Mouse (Mus musculus): Measurements from ENCODE around the gene Ptpn4. TPM values are rescaled to one million over a fixed set of nuclear protein-coding genes. Genes with fewer than 3 reads are reported as not detected.

Gene Ptpn4
- polyA plus RNA-seq, 1 experiment from 2014 or later: 2.9 TPM

DNA sequence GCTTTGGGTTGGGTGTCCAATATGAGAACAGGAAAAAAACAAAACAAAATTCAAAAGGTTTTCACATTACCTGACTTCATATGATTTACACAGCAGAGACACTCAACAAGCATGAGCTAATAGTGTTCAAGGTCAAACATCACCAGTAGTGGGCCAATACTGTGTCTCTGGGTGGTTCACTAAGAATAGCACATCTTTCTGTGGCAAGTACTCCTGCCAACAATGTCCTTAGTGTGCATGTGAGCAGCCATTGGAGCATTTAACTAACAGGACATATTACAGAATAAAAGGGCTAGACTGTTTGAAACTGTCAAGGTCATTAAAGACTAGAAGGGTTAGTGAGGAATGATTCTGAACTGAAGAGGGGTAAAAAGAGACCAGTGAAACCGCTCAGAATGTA lies 9.3 kb downstream of the Ptpn4 start:
- 94% methylated on average over 1 of the region's 1 CpGs for WGBS

GRCm38 (mm10) chr1:119818704-119819103 lies 18.7 kb downstream of the Ptpn4 start:
- Histone ChIP-seq H3K9me3 (ENCODE audit: control insufficient read depth, low read length) (no peaks in the 10 kb centered on the region), H3K27me3 (replicated peaks; ENCODE audit: control insufficient read depth, insufficient read depth, low read length) (no peaks in the 10 kb centered on the region), H3K36me3 (ENCODE audit: control insufficient read depth, insufficient read depth, low read length) (no peaks in the 10 kb centered on the region), H3K27ac (ENCODE audit: low read length) (no peak overlapping the region), H3K9ac (ENCODE audit: low read depth, low read length) (no peak overlapping the region), H3K4me2 (ENCODE audit: low read depth, low read length) (no peak overlapping the region), H3K4me3 (ENCODE audit: low read length) (no peak overlapping the region), H3K4me1 (ENCODE audit: control insufficient read depth, insufficient read depth, low read length) (no peaks in the 10 kb centered on the region)
- WGBS: 66% methylated on average over 1 of the region's 1 CpGs
- ATAC-seq: no peak

More for the DNA sequence above, 9.3 kb downstream of the Ptpn4 start:
- H3K27ac ChIP-seq (ENCODE audit: low read length): no peak overlapping the region
- no peaks in the 10 kb centered on the region for H3K36me3 ChIP-seq (ENCODE audit: control insufficient read depth, insufficient read depth, low read length)
- H3K9me3 ChIP-seq (ENCODE audit: control insufficient read depth, low read length): no peaks in the 10 kb centered on the region
- H3K4me1 ChIP-seq (ENCODE audit: control insufficient read depth, insufficient read depth, low read length): no peaks in the 10 kb centered on the region
- no peak for ATAC-seq
- no peak overlapping the region for H3K9ac ChIP-seq (ENCODE audit: low read depth, low read length)
- no peaks in the 10 kb centered on the region for H3K27me3 ChIP-seq (replicated peaks; ENCODE audit: control insufficient read depth, insufficient read depth, low read length)
- H3K4me2 ChIP-seq (ENCODE audit: low read depth, low read length): no peak overlapping the region
- H3K4me3 ChIP-seq (ENCODE audit: low read length): no peak overlapping the region

GRCm38 (mm10) chr1:119807707-119808106 lies 29.7 kb downstream of the Ptpn4 start:
- Histone ChIP-seq H3K9me3 (ENCODE audit: control insufficient read depth, low read length) (no peaks in the 10 kb centered on the region), H3K9ac (ENCODE audit: low read depth, low read length) (no peak overlapping the region), H3K27ac (ENCODE audit: low read length) (no peak overlapping the region), H3K4me3 (ENCODE audit: low read length) (no peak overlapping the region), H3K36me3 (ENCODE audit: control insufficient read depth, insufficient read depth, low read length) (no peaks in the 10 kb centered on the region), H3K4me2 (ENCODE audit: low read depth, low read length) (no peak overlapping the region), H3K27me3 (replicated peaks; ENCODE audit: control insufficient read depth, insufficient read depth, low read length) (no peaks in the 10 kb centered on the region), H3K4me1 (ENCODE audit: control insufficient read depth, insufficient read depth, low read length) (no peaks in the 10 kb centered on the region)
- ATAC-seq: no peak
- WGBS: 93% methylated on average over 1 of the region's 1 CpGs

- WGBS: 84% methylated on average over 2 of the region's 2 CpGs
- H3K9me3 ChIP-seq (ENCODE audit: control insufficient read depth, low read length): no peaks in the 10 kb centered on the region
- no peak overlapping the region for H3K4me3 ChIP-seq (ENCODE audit: low read length)
- no peak for ATAC-seq
- H3K36me3 ChIP-seq (ENCODE audit: control insufficient read depth, insufficient read depth, low read length): no peaks in the 10 kb centered on the region
- H3K27me3 ChIP-seq (replicated peaks; ENCODE audit: control insufficient read depth, insufficient read depth, low read length): no peaks in the 10 kb centered on the region
- no peaks in the 10 kb centered on the region for H3K4me1 ChIP-seq (ENCODE audit: control insufficient read depth, insufficient read depth, low read length)
- H3K27ac ChIP-seq (ENCODE audit: low read length): no peak overlapping the region
- no peak overlapping the region for H3K9ac ChIP-seq (ENCODE audit: low read depth, low read length)
- no peak overlapping the region for H3K4me2 ChIP-seq (ENCODE audit: low read depth, low read length)
These were observed 31.4 kb downstream of the Ptpn4 start for GRCm38 (mm10) chr1:119805984-119806383.

- Histone ChIP-seq H3K27ac (ENCODE audit: low read length) (no peak overlapping the region), H3K4me2 (ENCODE audit: low read depth, low read length) (no peak overlapping the region), H3K4me3 (ENCODE audit: low read length) (no peak overlapping the region), H3K36me3 (ENCODE audit: control insufficient read depth, insufficient read depth, low read length) (no peaks in the 10 kb centered on the region), H3K9ac (ENCODE audit: low read depth, low read length) (no peak overlapping the region), H3K27me3 (replicated peaks; ENCODE audit: control insufficient read depth, insufficient read depth, low read length) (no peaks in the 10 kb centered on the region), H3K9me3 (ENCODE audit: control insufficient read depth, low read length) (no peaks in the 10 kb centered on the region), H3K4me1 (ENCODE audit: control insufficient read depth, insufficient read depth, low read length) (no peaks in the 10 kb centered on the region)
- 39% methylated on average over 1 of the region's 1 CpGs for WGBS
- no peak for ATAC-seq
These were observed 32.8 kb downstream of the Ptpn4 start for GRCm38 (mm10) chr1:119804586-119804985.

DNA sequence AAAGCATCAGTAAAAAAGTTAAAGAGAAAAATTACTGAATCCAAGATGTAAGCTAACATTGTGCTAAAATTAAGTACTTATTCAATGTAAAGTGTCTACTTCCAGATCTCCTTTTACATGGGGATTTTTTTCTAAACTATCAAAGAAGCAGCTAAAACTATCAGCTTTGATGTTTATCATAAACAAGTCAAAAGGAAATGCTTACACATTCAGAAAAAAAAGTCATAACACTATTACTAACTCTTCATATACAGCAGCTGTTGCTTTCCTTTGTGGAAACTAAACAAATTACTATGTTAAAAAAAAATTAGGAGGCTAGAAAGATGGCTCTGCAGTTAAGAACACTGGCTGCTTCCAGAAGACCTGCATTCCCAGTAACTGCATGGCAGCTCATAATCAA lies 42.2 kb downstream of the Ptpn4 start:
- Histone ChIP-seq H3K9ac (ENCODE audit: low read depth, low read length) (no peak overlapping the region), H3K27ac (ENCODE audit: low read length) (no peak overlapping the region), H3K27me3 (replicated peaks; ENCODE audit: control insufficient read depth, insufficient read depth, low read length) (no peaks in the 10 kb centered on the region), H3K36me3 (ENCODE audit: control insufficient read depth, insufficient read depth, low read length) (no peaks in the 10 kb centered on the region), H3K9me3 (ENCODE audit: control insufficient read depth, low read length) (no peaks in the 10 kb centered on the region), H3K4me2 (ENCODE audit: low read depth, low read length) (no peak overlapping the region), H3K4me3 (ENCODE audit: low read length) (no peak overlapping the region), H3K4me1 (ENCODE audit: control insufficient read depth, insufficient read depth, low read length) (no peaks in the 10 kb centered on the region)
- no peak for ATAC-seq

DNA sequence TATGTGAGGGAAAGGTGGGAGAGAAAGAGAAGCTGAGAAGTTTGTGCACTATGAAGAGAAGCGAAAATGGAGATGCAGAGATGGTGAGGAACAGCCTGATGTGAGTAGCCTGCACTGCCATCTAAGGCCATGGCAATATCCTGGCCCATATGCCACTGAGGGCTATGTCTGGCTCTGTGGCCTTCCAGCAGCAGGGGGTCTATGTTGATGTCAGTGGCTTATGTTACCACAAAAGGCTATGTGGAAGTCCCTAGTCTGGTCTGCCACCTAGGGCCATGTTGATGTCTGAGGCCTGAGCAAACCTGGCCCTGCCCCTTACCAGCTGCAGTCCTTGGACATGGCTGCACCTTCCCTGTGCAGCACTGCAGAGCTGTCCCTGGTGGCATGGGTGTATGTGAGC lies 43.1 kb downstream of the Ptpn4 start:
- Histone ChIP-seq H3K4me1 (ENCODE audit: control insufficient read depth, insufficient read depth, low read length) (no peaks in the 10 kb centered on the region), H3K27me3 (replicated peaks; ENCODE audit: control insufficient read depth, insufficient read depth, low read length) (no peaks in the 10 kb centered on the region), H3K9ac (ENCODE audit: low read depth, low read length) (no peak overlapping the region), H3K4me3 (ENCODE audit: low read length) (no peak overlapping the region), H3K4me2 (ENCODE audit: low read depth, low read length) (no peak overlapping the region), H3K36me3 (ENCODE audit: control insufficient read depth, insufficient read depth, low read length) (no peaks in the 10 kb centered on the region), H3K27ac (ENCODE audit: low read length) (no peak overlapping the region), H3K9me3 (ENCODE audit: control insufficient read depth, low read length) (no peaks in the 10 kb centered on the region)
- 85% methylated on average over 1 of the region's 1 CpGs for WGBS
- no peak for ATAC-seq

DNA sequence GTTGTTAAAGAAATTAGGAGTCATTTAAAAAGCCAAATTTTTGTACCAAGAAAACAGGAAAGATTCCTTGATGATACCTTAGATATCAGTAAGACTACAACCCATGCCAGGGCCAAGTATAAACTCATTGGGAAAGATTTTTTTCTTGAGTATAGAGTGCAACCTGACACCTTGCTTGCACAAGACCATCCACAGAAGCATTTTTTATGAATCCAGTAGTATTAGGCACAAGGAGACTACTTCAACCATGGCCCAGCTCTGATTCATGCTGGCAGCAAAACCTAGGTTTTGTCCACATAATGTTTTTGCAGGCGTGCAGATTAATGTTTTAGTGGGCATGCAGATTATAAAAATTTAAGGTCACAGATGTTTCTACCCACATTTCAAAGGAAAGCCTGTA lies 46.8 kb downstream of the Ptpn4 start:
- H3K27me3 ChIP-seq (replicated peaks; ENCODE audit: control insufficient read depth, insufficient read depth, low read length): no peaks in the 10 kb centered on the region
- H3K4me2 ChIP-seq (ENCODE audit: low read depth, low read length): no peak overlapping the region
- no peak overlapping the region for H3K4me3 ChIP-seq (ENCODE audit: low read length)
- 80% methylated on average over 1 of the region's 1 CpGs for WGBS
- no peak overlapping the region for H3K9ac ChIP-seq (ENCODE audit: low read depth, low read length)
- H3K27ac ChIP-seq (ENCODE audit: low read length): no peak overlapping the region
- H3K9me3 ChIP-seq (ENCODE audit: control insufficient read depth, low read length): no peaks in the 10 kb centered on the region
- no peak for ATAC-seq
- no peaks in the 10 kb centered on the region for H3K4me1 ChIP-seq (ENCODE audit: control insufficient read depth, insufficient read depth, low read length)
- H3K36me3 ChIP-seq (ENCODE audit: control insufficient read depth, insufficient read depth, low read length): no peaks in the 10 kb centered on the region

- Histone ChIP-seq H3K4me1 (ENCODE audit: control insufficient read depth, insufficient read depth, low read length) (no peaks in the 10 kb centered on the region), H3K27ac (ENCODE audit: low read length) (no peak overlapping the region), H3K9me3 (ENCODE audit: control insufficient read depth, low read length) (no peaks in the 10 kb centered on the region), H3K36me3 (ENCODE audit: control insufficient read depth, insufficient read depth, low read length) (no peaks in the 10 kb centered on the region), H3K9ac (ENCODE audit: low read depth, low read length) (no peak overlapping the region), H3K4me3 (ENCODE audit: low read length) (no peak overlapping the region), H3K4me2 (ENCODE audit: low read depth, low read length) (no peak overlapping the region), H3K27me3 (replicated peaks; ENCODE audit: control insufficient read depth, insufficient read depth, low read length) (no peaks in the 10 kb centered on the region)
- no peak for ATAC-seq
- 70% methylated on average over 2 of the region's 2 CpGs for WGBS
These were observed 61.5 kb downstream of the Ptpn4 start for GRCm38 (mm10) chr1:119775915-119776314.

DNA sequence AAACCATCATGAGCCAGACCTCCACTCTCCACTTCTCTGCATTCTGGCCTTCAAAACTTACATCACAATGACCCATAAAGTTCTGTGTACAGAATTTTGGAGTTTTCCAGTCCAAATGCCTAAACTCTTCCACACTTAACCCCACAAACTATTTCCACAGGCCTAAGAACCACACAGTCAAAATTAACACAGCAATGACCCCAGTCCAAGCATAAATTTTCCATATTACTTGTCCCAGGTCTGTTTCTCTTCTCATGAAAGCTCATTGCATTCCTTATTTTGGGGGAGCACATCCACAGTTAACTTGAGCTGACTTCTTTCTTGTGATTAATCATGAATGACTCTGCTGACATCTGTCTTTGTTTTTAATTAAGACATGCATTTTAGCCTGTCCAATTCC lies 101.7 kb downstream of the Ptpn4 start:
- no peaks in the 10 kb centered on the region for H3K9me3 ChIP-seq (ENCODE audit: control insufficient read depth, low read length)
- H3K27me3 ChIP-seq (replicated peaks; ENCODE audit: control insufficient read depth, insufficient read depth, low read length): no peaks in the 10 kb centered on the region
- no peak for ATAC-seq
- no peak overlapping the region for H3K4me2 ChIP-seq (ENCODE audit: low read depth, low read length)
- H3K4me1 ChIP-seq (ENCODE audit: control insufficient read depth, insufficient read depth, low read length): no peaks in the 10 kb centered on the region
- no peak overlapping the region for H3K27ac ChIP-seq (ENCODE audit: low read length)
- H3K4me3 ChIP-seq (ENCODE audit: low read length): no peak overlapping the region
- no peak overlapping the region for H3K9ac ChIP-seq (ENCODE audit: low read depth, low read length)
- H3K36me3 ChIP-seq (ENCODE audit: control insufficient read depth, insufficient read depth, low read length): peaks cover 4% of the 10 kb centered on the region

Measured in intestine, embryonic 16.5 days (tissue).